In the genomic region with DNA sequence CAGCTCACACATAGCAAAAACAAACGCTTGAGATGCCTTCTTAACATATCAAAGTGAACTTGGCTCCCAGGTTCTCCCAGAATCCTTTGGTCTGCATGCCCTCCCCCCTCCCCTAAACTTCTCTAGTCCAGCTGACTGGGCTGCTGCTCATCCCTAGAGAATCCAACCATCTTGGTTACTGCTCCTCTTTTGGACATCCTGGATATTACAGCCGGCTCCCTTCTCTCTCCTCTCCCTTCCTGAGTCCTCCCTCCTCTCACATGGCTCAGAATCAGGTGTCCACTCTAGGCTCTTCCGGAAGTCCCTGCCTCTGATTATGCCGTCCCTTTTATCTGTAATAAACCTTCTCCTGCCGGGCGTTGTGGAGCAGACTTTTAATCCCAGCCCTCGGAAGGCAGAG, we compare ENCODE assay signal across 9 mouse cellular contexts. TPM values are rescaled to one million over a fixed set of nuclear protein-coding genes. Genes with fewer than 3 reads are reported as not detected.
DNase-seq lines count a peak whose midpoint lies in the region; ATAC-seq and TF ChIP-seq lines count a peak whose summit lies in the region.
"Had no signal": no experiment of that assay in that cellular context is flagged by ENCODE, and none has a peak within 500 bp of the region (broad histone marks: within the 10 kb centered on the region; RNA-seq: fewer than 3 reads in every experiment).

No protein-coding gene starts in this region.

- TF ChIP-seq POLR2A in spleen, adult 2 months (IDR thresholded peaks at IDR 0.05; ENCODE audit: low read depth, low read length), result no peak

- no peak for ATAC-seq in heart, embryonic 16.5 days (replicated peaks; ENCODE audit: extremely low read depth, insufficient read depth, low FRiP score)
- ATAC-seq in stomach, embryonic 15.5 days (ENCODE audit: insufficient read depth, low FRiP score, low read depth), result 0 out of 2 replicates have a peak, but pooled peaks have one; percentile 7

- peak overlapping the region; percentile 96 for H3K27ac ChIP-seq in spleen, adult 2 months (ENCODE audit: insufficient read depth, low read length)
- H3K27ac ChIP-seq in heart, embryonic 16.5 days (ENCODE audit: low read length), result peak overlapping the region; percentile 89
- peak overlapping the region; percentile 83; the same call in 1 of the 2 replicates for H3K27ac ChIP-seq in stomach, embryonic 15.5 days

- peaks cover 10% of the 10 kb centered on the region for H3K9me3 ChIP-seq in heart, embryonic 16.5 days (replicated peaks; ENCODE audit: control insufficient read depth, low read length)
- H3K9me3 ChIP-seq in stomach, embryonic 15.5 days, result no peaks in the 10 kb centered on the region

- 43% methylated on average over 7 of the region's 7 CpGs for WGBS in spleen, adult 2 months
- WGBS in heart, embryonic 16.5 days, result 46% methylated on average over 7 of the region's 7 CpGs
- WGBS in stomach, embryonic 15.5 days, result 55% methylated on average over 7 of the region's 7 CpGs

- H3K27me3 ChIP-seq in spleen, adult 2 months (ENCODE audit: control insufficient read depth, insufficient read depth, low read length), result no peaks in the 10 kb centered on the region
- no peaks in the 10 kb centered on the region for H3K27me3 ChIP-seq in heart, embryonic 16.5 days (ENCODE audit: control insufficient read depth, insufficient read depth, low read length)
- H3K27me3 ChIP-seq in stomach, embryonic 15.5 days (replicated peaks), result no peaks in the 10 kb centered on the region

- H3K4me3 ChIP-seq in spleen, adult 2 months (ENCODE audit: extremely low read depth, insufficient read depth, insufficient read length), result no peak overlapping the region
- H3K4me3 ChIP-seq in heart, embryonic 16.5 days (ENCODE audit: low read length), result no peak overlapping the region
- H3K4me3 ChIP-seq in stomach, embryonic 15.5 days (replicated peaks), result no peak overlapping the region
- H3K4me3 ChIP-seq: myocyte had no signal

- H3K4me1 ChIP-seq in spleen, adult 2 months (ENCODE audit: control insufficient read depth, insufficient read depth, insufficient read length), result peaks cover 32% of the 10 kb centered on the region
- H3K4me1 ChIP-seq in heart, embryonic 16.5 days (ENCODE audit: control insufficient read depth, insufficient read depth, low read length), result peaks cover 16% of the 10 kb centered on the region
- H3K4me1 ChIP-seq in stomach, embryonic 15.5 days, result peaks cover 9% of the 10 kb centered on the region

- no peak for TF ChIP-seq CTCF in spleen, adult 2 months (IDR thresholded peaks at IDR 0.05; ENCODE audit: extremely low read depth, insufficient read depth, insufficient read length, insufficient replicate concordance)

- peak overlapping the region; percentile 50; the same call in 1 of the 2 replicates for H3K4me2 ChIP-seq in heart, embryonic 16.5 days (ENCODE audit: low read depth, low read length)
- no peak overlapping the region for H3K4me2 ChIP-seq in stomach, embryonic 15.5 days

- H3K9ac ChIP-seq in heart, embryonic 16.5 days (ENCODE audit: low read length), result no peak overlapping the region
- no peak overlapping the region for H3K9ac ChIP-seq in stomach, embryonic 15.5 days

- no peaks in the 10 kb centered on the region for H3K36me3 ChIP-seq in spleen, adult 2 months (ENCODE audit: control insufficient read depth, insufficient read depth, low read length)
- H3K36me3 ChIP-seq in heart, embryonic 16.5 days (ENCODE audit: control insufficient read depth, insufficient read depth), result 0 out of 2 replicates have a peak, but pooled peaks cover 2% of the 10 kb centered on the region
- H3K36me3 ChIP-seq in stomach, embryonic 15.5 days, result 0 out of 2 replicates have a peak, but pooled peaks cover 7% of the 10 kb centered on the region

- DNase-seq in heart, adult 11 months, result peak; percentile 95
- DNase-seq in heart, postnatal 4 days, result no peak
- no peak for DNase-seq in spleen, adult 2 months (ENCODE audit: low read depth in 1 of 2, low spot score in 2 of 2)
- no peak for DNase-seq in spleen, adult 12 weeks (ENCODE audit: low spot score)
- DNase-seq in left cerebral cortex, adult 8-10 months (ENCODE audit: low spot score in 2 of 2), result no peak
- no peak for DNase-seq in T-cell, adult 2 months (ENCODE audit: low spot score)

RNA-seq across cellular contexts. Expression of gene Morc3, which starts 15.1 kb away (rescaled TPM):
- 10 to 100 TPM; 23.7 to 26.5 TPM for total RNA-seq in heart, postnatal 4 days (2021)
- polyA plus RNA-seq in spleen, adult 2 months (2012; rRNA removed), result 9.3 and 10.6 TPM in 2 replicates
- 24.9 and 26.2 TPM in 2 replicates for polyA plus RNA-seq in heart, embryonic 16.5 days (2015; fragmentation: Nextera tagmentation; extraction: Ambion mirVana)
- polyA plus RNA-seq in stomach, embryonic 15.5 days (2015; fragmentation: Nextera tagmentation; extraction: Ambion mirVana), result 34.5 and 41.0 TPM in 2 replicates
- 10 to 100 TPM; 27.7 to 34.8 (median 29.4) TPM for total RNA-seq in left cerebral cortex, adult 8-10 months (2022)
